Mouse (Mus musculus): ENCODE data around the gene Apln.

DNA sequence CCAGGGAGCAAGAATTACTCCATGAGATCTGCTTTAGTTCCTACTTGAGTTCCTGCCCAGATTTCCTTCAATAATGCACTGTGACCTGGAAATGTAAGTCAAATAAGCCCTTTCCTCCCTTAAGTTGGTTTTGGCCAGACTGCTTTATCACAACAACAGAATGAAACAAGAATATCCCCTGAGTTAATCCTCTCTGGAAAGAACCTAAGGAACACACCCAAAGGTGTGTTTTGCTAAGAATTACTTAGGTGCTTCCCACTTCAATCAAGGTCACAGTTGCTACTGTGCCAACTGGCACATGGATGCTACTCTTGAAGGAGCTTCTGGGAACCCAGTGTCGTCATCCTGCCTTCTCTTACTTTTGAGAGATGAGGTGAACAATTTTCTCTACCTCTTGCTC is 29.9 kb downstream of the Apln start:
- no peak for TF ChIP-seq MAX (IDR thresholded peaks at IDR 0.05)
- TF ChIP-seq CTCF (IDR thresholded peaks at IDR 0.05; ENCODE audit: control insufficient read depth, insufficient read depth, insufficient read length) = no peak
- TF ChIP-seq FOSL1 (IDR thresholded peaks at IDR 0.05; ENCODE audit: insufficient read depth, low read length, poor library complexity, severe bottlenecking) = no peak
- no peak for TF ChIP-seq USF1 (IDR thresholded peaks at IDR 0.05; ENCODE audit: low read depth)
- TF ChIP-seq MYOD1 (IDR thresholded peaks at IDR 0.05; ENCODE audit: control insufficient read depth, insufficient read length, low read depth) = no peak
- no peak for TF ChIP-seq MYOG (IDR thresholded peaks at IDR 0.05; ENCODE audit: control insufficient read depth, extremely low read depth, insufficient read length)
- TF ChIP-seq CEBPB (IDR thresholded peaks at IDR 0.05; ENCODE audit: low read depth) = no peak

Data from C2C12 (cell line).